16 mouse cellular contexts compared by ENCODE assay signal in genomic region chr7:49863753-49864152, GRCm38 (mm10). TPM values are rescaled to one million over a fixed set of nuclear protein-coding genes. Genes with fewer than 3 reads are reported as not detected.
A peak's percentile ranks its signal among the peaks of the same experiment; 100 is the strongest.
DNase-seq lines count a peak whose midpoint lies in the region; ATAC-seq lines count a peak whose summit lies in the region.
"Had no signal": no experiment of that assay in that cellular context is flagged by ENCODE, and none has a peak within 500 bp of the region (broad histone marks: within the 10 kb centered on the region; RNA-seq: fewer than 3 reads in every experiment).

No protein-coding gene starts in this region.

- no peaks in the 10 kb centered on the region for H3K4me1 ChIP-seq in hindbrain, embryonic 13.5 days (replicated peaks)
- no peaks in the 10 kb centered on the region for H3K4me1 ChIP-seq in hindbrain, embryonic 11.5 days (replicated peaks; ENCODE audit: control insufficient read depth, insufficient read depth, low read length)
- H3K4me1 ChIP-seq in midbrain, embryonic 15.5 days, result no peaks in the 10 kb centered on the region
- H3K4me1 ChIP-seq: limb, embryonic 15.5 days had no signal

- H3K9me3 ChIP-seq in hindbrain, embryonic 13.5 days, result no peaks in the 10 kb centered on the region
- H3K9me3 ChIP-seq in hindbrain, embryonic 11.5 days (ENCODE audit: control insufficient read depth, low read length), result no peaks in the 10 kb centered on the region
- no peaks in the 10 kb centered on the region for H3K9me3 ChIP-seq in midbrain, embryonic 15.5 days
- H3K9me3 ChIP-seq: heart, embryonic 13.5 days; limb, embryonic 15.5 days had no signal

- peak overlapping the region; percentile 20; the same call in 1 of the 2 replicates for H3K27ac ChIP-seq in hindbrain, embryonic 13.5 days
- no peak overlapping the region for H3K27ac ChIP-seq in hindbrain, embryonic 11.5 days (ENCODE audit: low read depth, low read length)
- H3K27ac ChIP-seq in midbrain, embryonic 15.5 days, result no peak overlapping the region
- H3K27ac ChIP-seq: heart, embryonic 13.5 days; limb, embryonic 15.5 days had no signal

- DNase-seq in hindbrain, embryonic 11.5 days (ENCODE audit: low spot score), result no peak
- peak; percentile 41 for DNase-seq in ES-CJ7 (ENCODE audit: low read depth, low spot score)
- no peak for DNase-seq in embryo, embryonic 10 days (ENCODE audit: low spot score)
- DNase-seq in ovary, postnatal 36 days (ENCODE audit: low spot score), result no peak
- DNase-seq: adrenal gland, postnatal 14 days; cerebellum, postnatal 25 days; gastrocnemius, postnatal 14 days; kidney, adult 2 months; lung, embryonic 14.5 days had no signal

- 51% methylated on average over 3 of the region's 3 CpGs for WGBS in hindbrain, embryonic 13.5 days
- WGBS in hindbrain, embryonic 11.5 days, result 59% methylated on average over 3 of the region's 3 CpGs
- 45% methylated on average over 3 of the region's 3 CpGs for WGBS in midbrain, embryonic 15.5 days

- no peak overlapping the region for H3K9ac ChIP-seq in hindbrain, embryonic 13.5 days
- no peak overlapping the region for H3K9ac ChIP-seq in hindbrain, embryonic 11.5 days (ENCODE audit: low read depth, low read length)
- H3K9ac ChIP-seq in midbrain, embryonic 15.5 days, result no peak overlapping the region
- H3K9ac ChIP-seq: heart, embryonic 13.5 days; limb, embryonic 15.5 days; lung, embryonic 14.5 days had no signal

- no peak overlapping the region for H3K4me3 ChIP-seq in hindbrain, embryonic 13.5 days
- H3K4me3 ChIP-seq in hindbrain, embryonic 11.5 days (ENCODE audit: low read depth, low read length), result no peak overlapping the region
- H3K4me3 ChIP-seq in midbrain, embryonic 15.5 days, result no peak overlapping the region
- H3K4me3 ChIP-seq: heart, embryonic 13.5 days; limb, embryonic 15.5 days had no signal

- H3K36me3 ChIP-seq in hindbrain, embryonic 13.5 days, result peaks cover 11% of the 10 kb centered on the region
- H3K36me3 ChIP-seq in hindbrain, embryonic 11.5 days (ENCODE audit: control insufficient read depth, insufficient read depth, low read length), result no peaks in the 10 kb centered on the region
- no peaks in the 10 kb centered on the region for H3K36me3 ChIP-seq in midbrain, embryonic 15.5 days (replicated peaks)

- H3K4me2 ChIP-seq in hindbrain, embryonic 13.5 days, result no peak overlapping the region
- no peak overlapping the region for H3K4me2 ChIP-seq in hindbrain, embryonic 11.5 days (replicated peaks; ENCODE audit: low read depth, low read length)
- H3K4me2 ChIP-seq in midbrain, embryonic 15.5 days, result no peak overlapping the region
- H3K4me2 ChIP-seq: heart, embryonic 13.5 days; limb, embryonic 15.5 days; lung, embryonic 14.5 days had no signal

- no peaks in the 10 kb centered on the region for H3K27me3 ChIP-seq in hindbrain, embryonic 13.5 days
- no peaks in the 10 kb centered on the region for H3K27me3 ChIP-seq in hindbrain, embryonic 11.5 days (ENCODE audit: control insufficient read depth, insufficient read depth, low read length)
- no peaks in the 10 kb centered on the region for H3K27me3 ChIP-seq in midbrain, embryonic 15.5 days (replicated peaks)
- H3K27me3 ChIP-seq: heart, embryonic 13.5 days; limb, embryonic 15.5 days had no signal

- ATAC-seq in hindbrain, embryonic 13.5 days (ENCODE audit: low FRiP score), result peak; percentile 54; the same call in 1 of the 2 replicates
- no peak for ATAC-seq in hindbrain, embryonic 11.5 days (ENCODE audit: low FRiP score)
- peak; percentile 36; the same call in 1 of the 2 replicates for ATAC-seq in common myeloid progenitor, adult 5-6 weeks (replicated peaks; ENCODE audit: low read depth, poor library complexity, severe bottlenecking)
- ATAC-seq in midbrain, embryonic 15.5 days (replicated peaks), result peak; percentile 58

RNA-seq across cellular contexts. Expression of gene Slc6a5, which starts 46.2 kb away (rescaled TPM):
- polyA plus RNA-seq in hindbrain, embryonic 13.5 days (2015; fragmentation: Nextera tagmentation; extraction: Ambion mirVana), result 12.5 and 13.0 TPM in 2 replicates
- polyA plus RNA-seq in hindbrain, embryonic 11.5 days (2014; fragmentation: Nextera tagmentation; extraction: Ambion mirVana), result 5.2 and 5.4 TPM in 2 replicates
- not detected in 2 replicates for total RNA-seq in common myeloid progenitor, adult 5-6 weeks (2017)
- 0.31 and 0.41 TPM in 2 replicates for polyA plus RNA-seq in midbrain, embryonic 15.5 days (2015; fragmentation: Nextera tagmentation; extraction: Ambion mirVana)
- total RNA-seq: gastrocnemius, postnatal 14 days; hematopoietic stem cell, adult 5-6 weeks; neutrophil, adult 5-6 weeks had no signal
- polyA plus RNA-seq: heart, embryonic 13.5 days; kidney, adult 2 months; lung, embryonic 14.5 days had no signal
